Mouse (Mus musculus) left cerebral cortex, adult 8-10 months (tissue): Measurements from ENCODE around the gene Cdc42ep4. TPM values are rescaled to one million over a fixed set of nuclear protein-coding genes. Genes with fewer than 3 reads are reported as not detected.

Experiments used
- DNase-seq, 2 experiments: peaks; one replicate each; pipeline ENCODE4 v3.0.0; 2022; ENCODE audit warnings: low spot score in 2 of 2
- total RNA-seq, 4 experiments: library from RNA; stranded (reverse); gene quantifications; 2 replicates each; pipeline ENCODE4 v1.2.4; 2022

Cdc42ep4 gene
- 10 to 100 TPM; 30.5 to 32.6 (median 31.8) TPM for total RNA-seq

GRCm38 (mm10) chr11:113751484-113752084, at the start of gene Cdc42ep4:
Cdc42ep4 (minus strand) TSS chr11:113751881.
- peak; percentile 42 to 55 for DNase-seq

- DNase-seq = no peak
Measured at GRCm38 (mm10) chr11:113800026-113800425, 48.3 kb upstream of the Cdc42ep4 start.

GRCm38 (mm10) chr11:113799041-113799447, 47.4 kb upstream of the Cdc42ep4 start:
- DNase-seq = no peak

- peak in 1 of 2 experiments; percentile 79 for DNase-seq
Measured at GRCm38 (mm10) chr11:113798011-113798410, 46.3 kb upstream of the Cdc42ep4 start.

GRCm38 (mm10) chr11:113797014-113797983, 45.6 kb upstream of the Cdc42ep4 start:
- DNase-seq = no peak

GRCm38 (mm10) chr11:113795846-113796245, 44.2 kb upstream of the Cdc42ep4 start:
- DNase-seq = no peak

GRCm38 (mm10) chr11:113791357-113792215, 39.9 kb upstream of the Cdc42ep4 start:
- DNase-seq = peak in 1 of 2 experiments; percentile 75

- DNase-seq = no peak
Measured at GRCm38 (mm10) chr11:113789101-113789500, 37.4 kb upstream of the Cdc42ep4 start.

- no peak for DNase-seq
Measured at GRCm38 (mm10) chr11:113788183-113788789, 36.6 kb upstream of the Cdc42ep4 start.

GRCm38 (mm10) chr11:113787432-113788182, 35.9 kb upstream of the Cdc42ep4 start:
- DNase-seq = no peak

GRCm38 (mm10) chr11:113787009-113787408, 35.3 kb upstream of the Cdc42ep4 start:
- DNase-seq = no peak

- no peak for DNase-seq
Measured at GRCm38 (mm10) chr11:113786395-113786794, 34.7 kb upstream of the Cdc42ep4 start.

- DNase-seq = peak in 1 of 2 experiments; percentile 65
Measured at GRCm38 (mm10) chr11:113785406-113786171, 33.9 kb upstream of the Cdc42ep4 start.

GRCm38 (mm10) chr11:113784656-113785396, 33.1 kb upstream of the Cdc42ep4 start:
- DNase-seq = no peak

- no peak for DNase-seq
Measured at GRCm38 (mm10) chr11:113782496-113782895, 30.8 kb upstream of the Cdc42ep4 start.

GRCm38 (mm10) chr11:113782006-113782405, 30.3 kb upstream of the Cdc42ep4 start:
- DNase-seq = no peak

- no peak for DNase-seq
Measured at GRCm38 (mm10) chr11:113779680-113780041, 28.0 kb upstream of the Cdc42ep4 start.

- no peak for DNase-seq
Measured at GRCm38 (mm10) chr11:113778733-113779679, 27.3 kb upstream of the Cdc42ep4 start.
